Mouse (Mus musculus) neural tube, embryonic 11.5 days (tissue): ENCODE results near the gene Npm3. TPM values are rescaled to one million over a fixed set of nuclear protein-coding genes. Genes with fewer than 3 reads are reported as not detected.

Experiments
- ATAC-seq: fragments of 200-750 bp; cut with Nextera tagmentation; 2 replicates; pipeline ENCODE4 v1.8.0; 2017; ENCODE audit warnings: moderate number of reproducible peaks, mild to moderate bottlenecking, moderate TSS enrichment, moderate library complexity; ENCODE audit not compliant: insufficient read depth, low FRiP score, low TSS enrichment
- DNase-seq: peaks from one replicate; pipeline ENCODE4 v3.0.0-alpha.2; 2015; ENCODE audit warnings: low spot score
- H3K27ac ChIP-seq: fragments of 300-500 bp; sonication (generic); 2 replicates; pipeline ENCODE4 v1.5.1; 2014; ENCODE audit warnings: low read depth, mild to moderate bottlenecking, low read length
- H3K27me3 ChIP-seq: fragments of 300-500 bp; sonication (generic); 2 replicates; pipeline ENCODE4 v1.6.1; 2014; ENCODE audit warnings: mild to moderate bottlenecking, low read length, mixed read lengths; ENCODE audit not compliant: control insufficient read depth, insufficient read depth
- H3K36me3 ChIP-seq: fragments of 300-500 bp; sonication (generic); 2 replicates; pipeline ENCODE4 v1.6.1; 2014; ENCODE audit warnings: mild to moderate bottlenecking, low read length, moderate library complexity, mixed read lengths; ENCODE audit not compliant: control insufficient read depth, insufficient read depth
- H3K4me1 ChIP-seq: fragments of 300-500 bp; sonication (generic); 2 replicates; pipeline ENCODE4 v1.6.1; 2014; ENCODE audit warnings: low read length, mixed read lengths; ENCODE audit not compliant: control insufficient read depth, insufficient read depth
- H3K4me2 ChIP-seq: fragments of 300-500 bp; sonication (generic); 2 replicates; pipeline ENCODE4 v1.6.1; 2014; ENCODE audit warnings: low read depth, mild to moderate bottlenecking, moderate library complexity
- H3K4me3 ChIP-seq: fragments of 300-500 bp; sonication (generic); 2 replicates; pipeline ENCODE4 v1.5.1; 2014; ENCODE audit warnings: low read depth, low read length
- H3K9ac ChIP-seq: fragments of 300-500 bp; sonication (generic); 2 replicates; pipeline ENCODE4 v1.6.1; 2014; ENCODE audit warnings: mild to moderate bottlenecking, low read length
- H3K9me3 ChIP-seq: fragments of 300-500 bp; sonication (generic); 2 replicates; pipeline ENCODE4 v1.6.1; 2016; ENCODE audit warnings: low read length; ENCODE audit not compliant: control insufficient read depth
- WGBS: fragments of 180-500 bp; shearing (Covaris S2); extraction: QIAGEN DNeasy Blood & Tissue Kit; methylation state at CpG from one replicate; pipeline ENCODE4 v1.1.7; 2014; 5-methylcytosine and 5-hydroxymethylcytosine counted together
- polyA plus RNA-seq: library from polyadenylated mRNA; unstranded; fragments of >200 nt; fragmentation: Nextera tagmentation; extraction: Ambion mirVana; gene quantifications from 2 replicates; pipeline ENCODE4 v1.2.1, GENCODE M21; 2014

Gene Npm3
- polyA plus RNA-seq, 1 experiment from 2014 or later = 10.1 TPM

DNA sequence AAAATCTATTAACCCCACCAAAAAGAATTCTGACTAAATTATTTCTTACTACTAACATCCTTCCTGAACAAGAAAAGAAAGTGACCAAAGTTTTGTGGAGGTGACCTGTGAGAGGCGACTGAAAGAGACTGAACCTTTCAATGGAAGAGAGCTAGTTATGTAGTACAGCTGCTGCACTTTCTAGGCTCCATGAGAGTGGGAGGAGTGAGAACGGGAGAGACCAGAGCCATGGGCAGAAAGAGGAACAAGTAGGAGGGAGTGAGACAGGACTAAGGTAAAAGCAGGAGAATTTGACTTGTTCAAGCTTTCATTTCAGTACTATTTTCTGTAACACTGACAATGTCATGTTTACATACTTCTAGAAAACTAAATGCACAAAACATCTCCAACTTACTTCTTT is 26.1 kb upstream of the Npm3 start:
- Histone ChIP-seq H3K9ac (no peak overlapping the region), H3K4me2 (no peak overlapping the region), H3K4me3 (no peak overlapping the region), H3K9me3 (no peaks in the 10 kb centered on the region), H3K36me3 (peaks cover 37% of the 10 kb centered on the region), H3K4me1 (peaks cover 3% of the 10 kb centered on the region), H3K27me3 (no peaks in the 10 kb centered on the region), H3K27ac (no peak overlapping the region)
- ATAC-seq (no peak), DNase-seq (no peak)
- 80% methylated on average over 2 of the region's 2 CpGs for WGBS

DNA sequence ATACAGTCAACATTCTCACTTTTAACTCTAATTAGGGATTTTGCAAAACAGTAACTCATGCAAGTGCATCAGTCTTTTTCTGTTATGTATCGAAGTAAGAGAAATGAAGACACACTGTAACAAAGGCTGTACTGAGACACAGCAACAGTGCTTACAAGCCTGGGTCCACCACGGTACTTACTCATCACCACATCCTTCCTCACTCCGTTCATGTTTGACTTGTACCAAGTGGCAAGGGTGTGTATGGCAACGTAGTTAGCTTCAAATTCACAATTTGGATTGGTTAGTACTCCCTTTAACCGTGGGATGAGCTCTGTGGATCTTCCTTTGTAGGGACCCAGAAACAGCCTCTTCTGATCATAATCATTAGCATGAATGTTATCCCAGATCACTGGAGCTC is 22.1 kb upstream of the Npm3 start:
- Histone ChIP-seq H3K9ac (no peak overlapping the region), H3K4me3 (no peak overlapping the region), H3K27ac (no peak overlapping the region), H3K4me2 (no peak overlapping the region), H3K4me1 (no peaks in the 10 kb centered on the region), H3K9me3 (no peaks in the 10 kb centered on the region), H3K27me3 (no peaks in the 10 kb centered on the region), H3K36me3 (peaks cover 51% of the 10 kb centered on the region)
- 93% methylated on average over 5 of the region's 5 CpGs for WGBS
- DNase-seq (no peak), ATAC-seq (no peak)

DNA sequence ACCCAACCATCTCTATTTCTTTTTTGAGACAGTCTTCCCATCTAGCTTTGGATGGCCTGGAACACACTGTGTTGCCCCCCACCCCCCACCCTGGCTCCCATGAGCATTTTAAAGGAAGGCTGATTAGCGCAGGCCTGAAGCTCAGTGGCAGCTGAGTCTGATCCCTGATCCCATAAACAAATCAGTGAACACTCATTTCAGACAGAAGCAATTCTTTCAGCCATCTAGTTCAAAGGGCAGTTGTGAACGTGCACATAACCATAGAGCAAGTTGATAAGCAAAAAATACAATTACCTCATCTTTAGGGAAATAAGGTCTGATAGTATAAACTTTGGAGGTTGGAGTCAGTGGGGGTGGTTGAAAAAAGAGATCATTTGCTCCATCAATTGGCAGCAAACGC is 11.4 kb upstream of the Npm3 start:
- H3K36me3 ChIP-seq = peaks cover 28% of the 10 kb centered on the region
- no peak for DNase-seq
- ATAC-seq = no peak

DNA sequence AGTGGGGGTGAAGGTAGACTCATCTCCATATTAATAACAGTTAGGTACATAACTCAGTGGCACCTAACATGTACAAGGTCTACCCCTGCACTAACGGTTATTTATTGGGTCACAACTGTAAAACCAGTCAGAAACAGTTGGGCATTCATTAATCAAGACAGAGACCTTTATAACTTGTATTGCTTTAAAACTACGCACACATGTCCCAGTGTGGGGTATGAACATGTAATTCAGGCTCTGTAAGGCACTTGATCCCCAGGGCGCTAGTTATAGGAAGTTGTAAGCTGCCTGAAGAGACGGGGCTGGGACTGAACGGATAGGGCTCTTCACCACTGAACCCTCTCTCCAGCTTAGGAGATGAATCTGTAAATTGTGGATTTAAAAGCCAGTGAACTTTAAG is 9.3 kb upstream of the Npm3 start:
- H3K9me3 ChIP-seq = no peaks in the 10 kb centered on the region
- WGBS = 95% methylated on average over 5 of the region's 5 CpGs
- no peak for ATAC-seq

More for the DNA sequence above, 11.4 kb upstream of the Npm3 start:
- no peak overlapping the region for H3K4me2 ChIP-seq
- no peaks in the 10 kb centered on the region for H3K4me1 ChIP-seq
- no peak overlapping the region for H3K27ac ChIP-seq
- H3K9ac ChIP-seq = no peak overlapping the region
- 95% methylated on average over 3 of the region's 3 CpGs for WGBS
- H3K27me3 ChIP-seq = no peaks in the 10 kb centered on the region
- H3K9me3 ChIP-seq = no peaks in the 10 kb centered on the region
- H3K4me3 ChIP-seq = no peak overlapping the region

DNA sequence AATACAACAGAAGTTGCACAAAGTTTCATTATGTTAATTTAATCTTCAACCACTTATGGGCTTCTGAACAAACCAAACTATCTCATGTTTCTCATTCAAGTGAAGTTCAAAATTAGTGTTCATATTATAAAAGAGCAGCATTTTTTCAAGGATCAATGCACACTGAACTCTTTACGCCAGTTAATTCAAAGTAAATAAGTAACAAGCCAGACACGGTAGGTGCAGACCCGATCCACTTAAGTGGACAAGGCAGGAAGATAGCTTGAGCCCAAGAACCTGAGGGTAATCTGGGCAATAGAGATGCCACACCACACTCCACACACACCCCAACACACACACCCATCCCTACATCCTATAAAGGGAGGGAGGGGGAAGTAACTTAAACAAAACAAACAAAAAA is 4.2 kb upstream of the Npm3 start:
- Histone ChIP-seq H3K9me3 (no peaks in the 10 kb centered on the region), H3K36me3 (peaks cover 21% of the 10 kb centered on the region), H3K4me2 (no peak overlapping the region), H3K9ac (no peak overlapping the region), H3K4me3 (no peak overlapping the region), H3K27me3 (no peaks in the 10 kb centered on the region), H3K4me1 (peaks cover 3% of the 10 kb centered on the region), H3K27ac (no peak overlapping the region)
- no peak for DNase-seq
- 95% methylated on average over 3 of the region's 3 CpGs for WGBS
- ATAC-seq = no peak

More for the DNA sequence above, 9.3 kb upstream of the Npm3 start:
- Histone ChIP-seq H3K9ac (no peak overlapping the region), H3K36me3 (peaks cover 30% of the 10 kb centered on the region), H3K4me1 (no peaks in the 10 kb centered on the region), H3K4me2 (no peak overlapping the region), H3K4me3 (no peak overlapping the region), H3K27ac (no peak overlapping the region), H3K27me3 (no peaks in the 10 kb centered on the region)
- no peak for DNase-seq

DNA sequence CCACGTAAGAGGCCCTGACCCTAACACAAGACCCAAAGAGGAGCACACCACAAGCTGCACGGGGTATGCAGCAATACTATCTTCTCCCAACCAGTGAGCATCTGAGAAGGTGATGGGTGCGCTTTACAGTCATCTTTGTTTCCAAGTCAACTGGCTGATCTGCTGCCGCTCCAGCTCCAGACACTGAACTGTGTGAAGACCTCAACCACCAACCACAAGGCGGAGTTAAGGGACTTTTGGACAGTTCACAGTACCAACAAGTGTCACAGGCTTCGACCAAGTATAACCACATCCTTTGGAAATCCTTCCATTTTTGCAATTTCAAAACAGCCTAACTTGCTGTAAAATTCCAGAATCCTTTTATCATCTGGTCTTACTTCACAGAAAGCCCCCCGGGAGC is 2.5 kb upstream of the Npm3 start:
- Histone ChIP-seq H3K9ac (no peak overlapping the region), H3K4me3 (no peak overlapping the region), H3K27me3 (peaks cover 4% of the 10 kb centered on the region; the same call in 1 of the 2 replicates), H3K36me3 (peaks cover 16% of the 10 kb centered on the region), H3K9me3 (no peaks in the 10 kb centered on the region), H3K4me2 (no peak overlapping the region), H3K4me1 (peaks cover 7% of the 10 kb centered on the region), H3K27ac (no peak overlapping the region)
- no peak for ATAC-seq
- DNase-seq = no peak
- 89% methylated on average over 7 of the region's 7 CpGs for WGBS

DNA sequence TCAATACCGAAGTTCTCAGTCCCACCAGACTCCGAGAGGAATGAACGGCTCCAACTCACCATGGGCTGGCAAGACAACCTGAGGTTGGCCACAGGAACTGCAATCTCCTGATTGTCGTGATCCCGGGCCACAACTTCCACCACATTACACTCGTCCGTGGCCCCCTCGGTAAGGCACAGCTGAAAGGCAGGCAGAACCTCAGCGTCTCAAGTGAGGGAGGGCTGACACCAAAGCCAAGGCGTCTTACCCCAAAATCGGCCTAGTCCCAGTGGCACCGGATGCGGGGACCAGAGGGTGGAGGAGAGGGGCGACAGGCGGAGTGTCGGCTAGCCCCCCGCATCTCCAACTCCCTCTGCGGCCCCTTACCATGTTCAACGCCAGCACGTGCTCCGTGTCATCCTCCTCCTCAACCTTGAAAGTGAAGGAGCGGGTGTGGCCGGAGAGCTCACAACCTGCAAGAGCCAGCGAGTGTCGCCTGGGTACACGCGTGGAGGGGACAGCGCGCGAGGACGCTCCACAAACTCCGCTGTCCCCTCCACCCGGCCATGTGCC is 624 bp downstream of the Npm3 start:
- ATAC-seq = peak; percentile 15; the same call in 1 of the 2 replicates

DNA sequence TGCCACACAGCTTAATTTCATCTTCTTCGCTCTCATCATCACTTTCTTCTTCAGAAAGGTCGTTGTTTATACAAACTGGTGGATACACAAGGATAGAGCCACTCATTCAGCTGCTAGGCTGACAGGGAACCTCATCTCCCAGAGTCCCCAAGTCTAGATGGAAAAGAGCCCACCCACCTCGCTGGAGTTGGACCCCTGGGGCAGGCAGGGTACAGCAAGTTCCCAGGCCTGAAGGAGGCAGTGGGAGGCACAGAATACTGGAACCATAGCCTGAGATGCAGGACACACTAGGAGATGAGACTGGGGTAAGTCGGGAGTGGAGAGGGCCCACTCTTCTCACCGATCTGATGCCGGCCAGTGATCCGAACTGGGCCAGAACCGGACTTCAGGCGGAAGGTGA is 1.2 kb downstream of the Npm3 start:
- peak overlapping the region; percentile 96 for H3K4me2 ChIP-seq
- H3K27me3 ChIP-seq = peaks cover 41% of the 10 kb centered on the region
- no peak for DNase-seq
- peaks cover 2% of the 10 kb centered on the region; the same call in 1 of the 2 replicates for H3K36me3 ChIP-seq
- no peak overlapping the region for H3K27ac ChIP-seq
- 54% methylated on average over 9 of the region's 9 CpGs for WGBS
- peak overlapping the region; percentile 83; the same call in 1 of the 2 replicates for H3K4me3 ChIP-seq
- no peaks in the 10 kb centered on the region for H3K9me3 ChIP-seq
- H3K4me1 ChIP-seq = peaks cover 7% of the 10 kb centered on the region
- ATAC-seq = no peak
- H3K9ac ChIP-seq = no peak overlapping the region

More for the DNA sequence above, 624 bp downstream of the Npm3 start:
- WGBS = 3% methylated on average over 33 of the region's 33 CpGs
- Histone ChIP-seq H3K9me3 (no peaks in the 10 kb centered on the region), H3K4me2 (peak overlapping the region; percentile 96), H3K4me1 (peaks cover 7% of the 10 kb centered on the region), H3K4me3 (peak overlapping the region; percentile 83), H3K27ac (0 out of 2 replicates have a peak overlapping the region, but pooled peaks have one; percentile 27), H3K27me3 (peaks cover 36% of the 10 kb centered on the region), H3K36me3 (peaks cover 5% of the 10 kb centered on the region; the same call in 1 of the 2 replicates), H3K9ac (peak overlapping the region; percentile 79)
- DNase-seq = no peak

DNA sequence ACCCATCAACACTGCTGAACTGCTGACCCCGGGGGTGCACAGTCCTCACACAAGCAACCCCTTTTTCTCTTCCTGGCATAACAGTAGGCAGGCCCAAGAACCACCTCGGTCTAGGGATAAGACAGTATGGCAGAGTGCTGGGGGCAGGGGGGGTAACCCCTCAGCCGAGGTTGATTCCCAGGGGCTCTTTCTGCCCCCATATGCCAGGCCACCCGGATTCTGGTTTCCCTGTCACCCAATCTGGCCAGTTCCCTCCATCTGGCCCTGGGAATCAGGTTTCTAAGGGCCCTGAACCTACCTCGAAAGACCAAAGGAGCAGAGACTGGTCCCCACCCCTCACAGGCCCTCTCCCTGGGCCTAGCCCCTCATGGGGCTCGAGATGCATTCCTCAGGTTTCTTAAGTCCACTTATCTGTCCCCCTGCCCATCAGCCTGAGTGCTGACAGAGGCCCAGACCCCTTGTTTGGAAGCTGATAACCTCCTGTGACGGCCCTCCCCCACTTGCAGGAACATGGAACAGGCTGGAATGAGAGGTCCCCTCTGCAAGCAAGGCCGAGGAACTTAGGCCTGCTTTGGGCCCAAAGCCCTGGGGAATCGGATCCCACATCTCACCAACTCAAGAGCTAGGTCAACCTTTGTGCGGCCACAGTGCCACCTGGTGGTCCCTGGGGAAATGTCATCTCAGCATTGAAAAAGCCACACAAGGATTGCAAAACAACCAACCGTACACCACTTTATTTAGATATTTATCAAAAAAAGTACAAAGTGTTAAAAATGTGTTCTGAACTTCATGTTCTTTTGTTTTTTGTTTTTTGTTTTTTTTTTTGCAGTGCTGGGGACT is 2.1 kb downstream of the Npm3 start:
- H3K27ac ChIP-seq = no peak overlapping the region
- no peaks in the 10 kb centered on the region for H3K36me3 ChIP-seq
- H3K9ac ChIP-seq = no peak overlapping the region
- H3K4me3 ChIP-seq = no peak overlapping the region
- peaks cover 51% of the 10 kb centered on the region for H3K27me3 ChIP-seq
- H3K4me2 ChIP-seq = no peak overlapping the region
- WGBS = 30% methylated on average over 11 of the region's 11 CpGs
- H3K9me3 ChIP-seq = no peaks in the 10 kb centered on the region
- DNase-seq (peak; percentile 86), ATAC-seq (no peak)
- H3K4me1 ChIP-seq = peaks cover 15% of the 10 kb centered on the region
